Mouse (Mus musculus) G1E-ER4 (cell line): Measurements from ENCODE around the gene Myh7. TPM values are rescaled to one million over a fixed set of nuclear protein-coding genes. Genes with fewer than 3 reads are reported as not detected.

Experiments used
- GATA1 ChIP-seq: IDR thresholded peaks from one replicate; pipeline ENCODE4 v1.8.0; 2012; ENCODE audit warnings: low read length, inconsistent platforms
- polyA plus RNA-seq: library from polyadenylated mRNA; stranded (reverse); fragments of >175 nt; gene quantifications from 2 replicates; pipeline ENCODE4 v1.2.3, GENCODE M21; 2012

Gene Myh7
- polyA plus RNA-seq, 1 experiment: 0.04 TPM

- no peak for TF ChIP-seq GATA1
These were observed 35.9 kb downstream of the Myh7 start for GRCm38 (mm10) chr14:54958503-54958902.

DNA sequence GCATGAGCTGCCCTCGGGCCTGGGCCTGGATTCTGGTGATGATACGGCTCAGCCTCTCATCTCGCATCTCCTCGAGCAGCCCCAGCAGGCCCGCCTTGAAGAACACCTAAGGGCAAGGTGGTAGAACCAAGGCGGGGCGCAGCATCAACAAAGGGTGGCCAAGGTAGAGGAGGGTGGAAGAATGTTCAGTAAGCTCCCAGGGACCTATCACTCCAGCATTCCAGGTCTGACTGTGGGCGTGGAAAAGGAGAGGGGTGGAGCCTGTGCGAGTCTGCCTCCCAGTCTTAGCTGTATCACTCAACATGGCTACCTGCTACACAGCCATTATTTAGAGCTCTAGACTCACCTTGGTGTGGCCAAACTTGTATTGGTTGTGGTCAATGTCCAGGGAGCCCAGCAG lies 37.9 kb downstream of the Myh7 start:
- TF ChIP-seq GATA1: no peak

DNA sequence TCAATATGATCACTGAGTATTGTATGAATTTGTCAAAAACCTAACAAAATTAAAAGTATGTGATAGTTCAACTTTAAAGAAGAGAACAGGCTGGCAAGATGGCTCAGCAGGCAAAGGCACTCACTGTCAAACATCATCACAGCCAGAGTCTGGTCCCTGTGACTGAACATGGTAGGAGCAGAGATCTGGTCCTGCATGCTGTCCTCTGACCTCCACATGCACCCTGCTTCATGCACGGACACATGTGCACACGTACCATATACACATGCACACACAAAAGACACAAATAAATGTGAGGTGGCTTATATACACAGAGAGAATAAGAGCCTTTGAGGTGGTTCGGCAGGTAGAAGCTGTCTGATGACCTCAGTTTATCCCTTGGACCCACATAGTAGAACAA lies 38.9 kb downstream of the Myh7 start:
- TF ChIP-seq GATA1: no peak

DNA sequence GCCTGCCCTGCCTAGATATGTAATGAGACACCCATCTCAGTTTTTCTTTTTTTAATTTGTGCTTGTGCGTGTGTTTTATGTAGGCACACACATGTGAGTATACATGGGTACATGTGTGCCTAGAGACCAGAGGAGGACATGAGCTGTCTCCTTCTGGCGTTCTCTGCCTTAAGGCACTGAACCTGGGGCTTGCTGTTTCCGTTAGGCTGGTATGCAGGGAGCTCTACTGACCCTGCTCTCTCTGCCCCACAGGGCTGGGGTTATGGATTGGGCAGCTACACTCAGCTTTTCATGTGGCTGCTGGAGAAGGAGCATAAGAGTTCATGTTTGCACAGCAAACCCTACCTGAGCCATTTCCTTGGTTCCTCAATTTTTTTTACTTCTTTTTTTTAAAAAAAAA lies 40.0 kb downstream of the Myh7 start:
- no peak for TF ChIP-seq GATA1

DNA sequence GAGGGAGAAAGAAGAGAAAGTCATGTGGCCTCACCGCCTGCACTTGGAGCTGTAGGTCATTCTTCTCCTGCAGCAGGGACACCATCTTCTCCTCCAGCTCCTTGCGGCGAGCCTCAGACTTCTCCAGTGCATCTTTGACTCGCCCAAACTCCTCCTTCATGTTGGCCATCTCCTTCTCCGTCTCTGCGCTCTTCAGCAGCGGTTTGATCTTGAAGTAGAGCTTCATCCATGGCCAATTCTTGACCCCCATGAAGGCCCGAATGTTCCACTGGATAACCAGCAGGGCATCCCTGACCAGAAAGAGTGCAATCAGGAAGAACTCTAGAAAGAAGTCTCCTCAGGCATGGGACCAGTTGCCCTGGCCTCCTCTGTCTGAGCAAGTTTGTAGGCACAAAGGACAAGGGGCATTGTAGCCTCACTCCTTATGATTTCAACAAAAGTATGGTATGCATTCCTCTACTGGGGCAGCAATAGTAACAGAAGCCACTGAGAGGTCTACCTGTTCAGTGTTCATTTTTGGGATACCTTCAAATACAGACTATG lies 40.7 kb downstream of the Myh7 start:
- TF ChIP-seq GATA1: no peak

GRCm38 (mm10) chr14:54951587-54951986 lies 42.8 kb downstream of the Myh7 start:
- TF ChIP-seq GATA1: no peak

GRCm38 (mm10) chr14:54950493-54950892 lies 43.9 kb downstream of the Myh7 start:
- TF ChIP-seq GATA1: no peak

DNA sequence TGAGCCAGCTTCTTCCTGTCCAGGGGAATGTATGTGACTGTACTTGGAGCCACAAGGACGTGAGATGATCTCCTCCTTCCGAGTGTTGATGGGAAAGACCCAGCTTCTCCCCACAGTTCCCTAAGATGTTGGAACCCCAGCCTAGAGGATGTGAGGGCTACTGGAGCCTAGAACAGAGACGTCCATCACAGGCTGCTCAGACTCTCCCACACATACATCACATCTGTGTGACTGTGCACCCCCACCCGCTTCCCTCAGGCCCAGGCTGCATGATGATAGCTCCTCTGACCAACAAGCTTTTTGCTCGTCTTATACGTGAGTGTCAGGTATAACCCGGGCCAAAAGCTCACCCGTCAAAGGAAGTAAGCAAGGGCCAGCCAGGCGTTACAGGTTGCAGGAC lies 45.6 kb downstream of the Myh7 start:
- no peak for TF ChIP-seq GATA1

DNA sequence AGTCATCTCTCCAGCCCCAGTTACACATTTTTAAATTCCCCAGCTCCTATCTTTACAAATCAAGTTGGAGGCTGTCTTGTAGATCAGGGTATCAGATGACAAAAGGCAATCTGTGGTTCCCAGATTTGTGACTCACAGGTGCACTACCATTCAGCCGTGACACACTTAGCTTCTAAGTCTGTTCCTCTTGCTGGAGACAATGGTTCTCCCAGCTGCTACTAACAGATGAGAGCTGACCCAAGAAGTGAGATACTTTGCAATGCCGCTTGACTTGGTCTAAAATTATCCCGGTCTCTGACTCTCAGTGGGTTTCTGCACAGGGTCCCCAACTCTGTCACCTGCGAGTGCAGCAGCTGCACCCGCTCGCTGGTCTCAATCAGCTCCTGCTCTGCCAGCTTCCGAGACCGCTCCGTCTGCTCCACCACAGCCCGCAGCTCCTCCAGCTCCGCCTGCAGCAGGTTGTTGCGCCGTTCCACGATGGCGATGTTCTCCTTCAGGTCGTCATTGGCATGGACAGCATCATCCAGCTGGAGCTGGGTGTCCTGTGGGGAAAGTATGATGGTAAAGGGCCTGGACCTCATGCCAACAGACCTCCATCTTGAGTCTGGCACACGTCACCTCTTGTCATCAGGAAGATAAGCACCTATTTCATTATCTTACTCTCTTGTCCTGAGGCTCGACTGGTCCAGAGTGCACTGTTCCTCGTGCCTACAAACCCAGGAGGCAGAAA lies 48.3 kb downstream of the Myh7 start:
- TF ChIP-seq GATA1: no peak

DNA sequence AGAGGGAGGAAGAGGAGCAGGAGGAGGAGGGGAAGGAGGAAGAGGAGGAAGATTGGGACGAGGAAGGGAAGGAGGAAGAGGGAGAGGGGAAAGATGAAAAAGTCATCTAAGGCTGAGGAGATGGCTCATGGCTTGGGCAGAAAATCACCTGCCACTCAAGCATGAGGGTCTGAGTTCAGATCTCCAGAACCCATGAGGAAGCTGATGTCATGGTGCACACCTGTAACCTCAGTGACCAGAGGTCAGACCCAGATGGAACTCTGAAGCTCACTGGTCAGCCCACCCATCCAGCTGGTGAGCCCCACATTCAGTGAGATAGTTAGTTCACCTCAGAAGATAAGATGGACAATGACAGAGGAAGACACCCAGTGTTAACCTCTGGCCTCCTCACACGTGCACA lies 49.5 kb downstream of the Myh7 start:
- TF ChIP-seq GATA1: no peak

GRCm38 (mm10) chr14:54943971-54944370 lies 50.5 kb downstream of the Myh7 start:
- no peak for TF ChIP-seq GATA1

GRCm38 (mm10) chr14:54942479-54942878 lies 51.9 kb downstream of the Myh7 start:
- TF ChIP-seq GATA1: no peak

DNA sequence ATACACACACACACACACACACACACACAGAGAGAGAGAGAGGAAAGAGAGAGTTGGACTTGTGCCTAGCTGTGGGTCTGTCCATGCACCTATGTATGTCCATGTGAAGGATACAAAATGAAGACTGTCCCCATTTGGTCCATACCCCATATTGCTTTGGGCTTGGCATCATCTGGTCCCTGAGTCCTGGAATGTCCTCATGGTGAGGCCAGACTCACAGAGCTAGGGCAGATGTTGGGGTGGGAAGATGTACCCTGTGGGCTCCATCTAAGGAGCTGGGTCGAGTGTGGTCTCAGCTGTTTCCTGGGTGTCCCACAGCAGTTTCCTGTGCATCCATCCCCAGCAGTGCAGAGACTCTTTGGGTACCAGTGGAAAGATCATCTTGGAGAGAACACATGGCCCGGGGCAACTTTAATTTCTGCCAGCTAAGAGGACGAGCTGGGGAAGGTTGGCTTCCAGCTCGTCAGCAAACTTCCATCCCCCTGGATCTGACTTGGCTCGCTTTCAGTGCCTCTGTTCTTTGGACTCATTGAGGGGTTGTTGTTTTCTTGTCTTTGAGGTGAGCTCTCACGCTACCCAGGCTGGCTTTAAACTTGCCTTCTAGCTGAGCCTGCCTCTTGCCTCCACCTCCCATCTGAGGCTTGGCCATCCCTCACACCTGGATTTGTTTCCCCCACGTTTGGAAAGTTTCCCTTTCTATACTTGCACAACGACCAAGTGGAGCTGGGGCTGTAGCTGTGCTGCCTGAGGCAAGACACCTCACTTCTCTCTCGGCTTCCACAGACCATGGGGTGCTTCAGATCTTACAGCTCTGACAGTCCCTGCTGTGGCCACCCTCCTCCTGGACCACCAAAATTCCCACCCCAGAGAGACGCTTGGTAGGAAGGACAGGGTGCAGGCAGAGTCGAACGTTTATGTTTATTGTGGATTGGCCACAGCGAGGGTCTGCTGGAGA lies 53.1 kb downstream of the Myh7 start:
- no peak for TF ChIP-seq GATA1

- TF ChIP-seq GATA1: no peak
These were observed 54.3 kb downstream of the Myh7 start for GRCm38 (mm10) chr14:54940176-54940530.

- TF ChIP-seq GATA1: no peak
These were observed 54.8 kb downstream of the Myh7 start for GRCm38 (mm10) chr14:54939434-54940175.
